In genomic region chr2:179948820-179949219, GRCm38 (mm10) we compare ENCODE assay signal across 25 mouse cellular contexts. TPM values are rescaled to one million over a fixed set of nuclear protein-coding genes. Genes with fewer than 3 reads are reported as not detected.
DNase-seq lines count a peak whose midpoint lies in the region; ATAC-seq and TF ChIP-seq lines count a peak whose summit lies in the region.
"Had no signal": no experiment of that assay in that cellular context is flagged by ENCODE, and none has a peak within 500 bp of the region (broad histone marks: within the 10 kb centered on the region; RNA-seq: fewer than 3 reads in every experiment).

No protein-coding gene starts in this region.

- no peak overlapping the region for H3K4me2 ChIP-seq in CH12.LX (ENCODE audit: insufficient read depth, low read depth, poor library complexity, severe bottlenecking)
- H3K4me2 ChIP-seq: embryonic facial prominence, embryonic 13.5 days; forebrain, embryonic 13.5 days; heart, embryonic 11.5 days; hindbrain, embryonic 12.5 days; limb, embryonic 12.5 days; lung, embryonic 15.5 days; midbrain, embryonic 13.5 days had no signal

- H3K4me3 ChIP-seq in CH12.LX (replicated peaks in 1 of 3; ENCODE audit: low read depth in 2 of 3, low read length in 2 of 3, poor library complexity in 1 of 3): no peak overlapping the region
- H3K4me3 ChIP-seq: embryonic facial prominence, embryonic 13.5 days; erythroblast, embryonic 14.5 days; forebrain, embryonic 13.5 days; hindbrain, embryonic 12.5 days; left cerebral cortex, adult 2 months; limb, embryonic 12.5 days; lung, embryonic 15.5 days; midbrain, embryonic 13.5 days had no signal

- TF ChIP-seq EP300 in CH12.LX (IDR thresholded peaks at IDR 0.05; ENCODE audit: low read length): no peak

- H3K79me2 ChIP-seq in CH12.LX (replicated peaks; ENCODE audit: control insufficient read depth, extremely low read depth, insufficient read depth, poor library complexity, severe bottlenecking): peaks cover 9% of the 10 kb centered on the region

- peaks cover 0 to 7% of the 10 kb centered on the region in 2 experiments for H3K36me3 ChIP-seq in CH12.LX (replicated peaks in 1 of 2; ENCODE audit: control insufficient read depth in 1 of 2, insufficient read depth in 1 of 2, low read length in 1 of 2)
- H3K36me3 ChIP-seq: embryonic facial prominence, embryonic 13.5 days; hindbrain, embryonic 12.5 days; limb, embryonic 12.5 days; lung, embryonic 15.5 days; midbrain, embryonic 13.5 days had no signal

- ATAC-seq in common myeloid progenitor, adult 5-6 weeks (replicated peaks; ENCODE audit: low read depth, poor library complexity, severe bottlenecking): peak; percentile 52
- ATAC-seq in monocyte, adult 5-6 weeks (replicated peaks; ENCODE audit: insufficient number of reproducible peaks, low FRiP score, low TSS enrichment, poor library complexity, severe bottlenecking): peak; percentile 52
- ATAC-seq in erythroid progenitor cell, adult 5-6 weeks (replicated peaks; ENCODE audit: low FRiP score, poor library complexity, severe bottlenecking): no peak
- ATAC-seq: forebrain, embryonic 13.5 days; intestine, postnatal 0 days; midbrain, embryonic 13.5 days had no signal

- no peak for TF ChIP-seq POLR2A in CH12.LX (IDR thresholded peaks at IDR 0.05; ENCODE audit: low read depth, low read length)

- no peaks in the 10 kb centered on the region for H3K9me3 ChIP-seq in CH12.LX (replicated peaks; ENCODE audit: low read length)
- H3K9me3 ChIP-seq: embryonic facial prominence, embryonic 13.5 days; forebrain, embryonic 13.5 days; hindbrain, embryonic 12.5 days; limb, embryonic 12.5 days; lung, embryonic 15.5 days; megakaryocyte, embryonic 14.5 days; midbrain, embryonic 13.5 days had no signal

- H3K27me3 ChIP-seq in CH12.LX (replicated peaks): no peaks in the 10 kb centered on the region
- H3K27me3 ChIP-seq: embryonic facial prominence, embryonic 13.5 days; forebrain, embryonic 13.5 days; hindbrain, embryonic 12.5 days; limb, embryonic 12.5 days; lung, embryonic 15.5 days; megakaryocyte, embryonic 14.5 days; midbrain, embryonic 13.5 days had no signal

- H3K9ac ChIP-seq in CH12.LX (ENCODE audit: insufficient read depth, low read depth): no peak overlapping the region
- H3K9ac ChIP-seq: embryonic facial prominence, embryonic 13.5 days; forebrain, embryonic 13.5 days; hindbrain, embryonic 12.5 days; limb, embryonic 12.5 days; lung, embryonic 15.5 days; midbrain, embryonic 13.5 days had no signal

- DNase-seq in 416B (ENCODE audit: low read depth) (peak; percentile 31), CH12.LX (ENCODE audit: extremely low read depth) (no peak)
- DNase-seq in thymus, postnatal 14 days: no peak
- no peak for DNase-seq in layer of hippocampus, postnatal 25 days (ENCODE audit: extremely low spot score in 1 of 2, low spot score in 1 of 2)
- DNase-seq: adrenal gland, postnatal 25 days; cerebellum, adult 9-10 months; gastrocnemius, postnatal 25 days; heart, adult 18-20 months; heart, postnatal 36 days; kidney, adult 9 months; kidney, postnatal 10 days had no signal

- no peak overlapping the region for H3K27ac ChIP-seq in CH12.LX (ENCODE audit: insufficient read depth, low read depth)
- H3K27ac ChIP-seq: embryonic facial prominence, embryonic 13.5 days; forebrain, embryonic 13.5 days; hindbrain, embryonic 12.5 days; left cerebral cortex, adult 2 months; limb, embryonic 12.5 days; lung, embryonic 15.5 days; midbrain, embryonic 13.5 days had no signal

- no peak for TF ChIP-seq CTCF in CH12.LX (conservative IDR thresholded peaks at IDR 0.05 in 1 of 2, IDR thresholded peaks at IDR 0.05 in 1 of 2; ENCODE audit: low read depth in 2 of 2, low read length in 2 of 2)

- in situ Hi-C loops in CH12.LX (cut with MboI; ENCODE audit: low pct_ligation_motif_present, low pct_unique_long_range_greater_than_20kb, low sequenced_read_pairs): no loop called here

- dilution Hi-C loops in CH12.LX (cut with MboI; ENCODE audit: extremely low pct_ligation_motif_present, extremely low pct_unique_long_range_greater_than_20kb, low sequenced_read_pairs): no loop called here

- H3K4me1 ChIP-seq in CH12.LX (ENCODE audit: control insufficient read depth in 1 of 2, insufficient read depth in 2 of 2): peaks cover 0 to 38% of the 10 kb centered on the region in 2 experiments; a peak in 2 of 4 replicates

- TF ChIP-seq RAD21 in CH12.LX (IDR thresholded peaks at IDR 0.05; ENCODE audit: low read depth, low read length): no peak

TF ChIP-seq in CH12.LX, 34 proteins besides CTCF, POLR2A, EP300 and RAD21:
- TF ChIP-seq USF1 (IDR thresholded peaks at IDR 0.05; ENCODE audit: low read depth, low read length) (no peak), HCFC1 (IDR thresholded peaks at IDR 0.05; ENCODE audit: low read depth, low read length) (no peak), RCOR1 (conservative IDR thresholded peaks at IDR 0.05; ENCODE audit: low read depth, low read length) (no peak), SMC3 (IDR thresholded peaks at IDR 0.05; ENCODE audit: low read depth, low read length) (no peak), ZNF384 (IDR thresholded peaks at IDR 0.05; ENCODE audit: low read depth, low read length) (0 out of 2 replicates have a peak, but pooled peaks have one; percentile 33), MAFK (IDR thresholded peaks at IDR 0.05; ENCODE audit: insufficient replicate concordance, low read length) (no peak), KAT2A (IDR thresholded peaks at IDR 0.05; ENCODE audit: insufficient replicate concordance, low read length) (no peak), MYC (IDR thresholded peaks at IDR 0.05; ENCODE audit: low read depth, low read length) (no peak), ETS1 (conservative IDR thresholded peaks at IDR 0.05; ENCODE audit: low read depth, low read length) (no peak)
TF ChIP-seq in CH12.LX: peak in this region for 1.

RNA-seq across cellular contexts. Expression of gene Taf4, which starts 27.6 kb away (rescaled TPM):
- total RNA-seq in CH12.LX (2012; rRNA removed) (5.0 and 5.5 TPM in 2 replicates), CH12.LX (2014; rRNA removed) (3.0 and 3.5 TPM in 2 replicates)
- 14.5 and 19.0 TPM in 2 replicates for polyA plus RNA-seq in CH12.LX (2012; ENCODE audit: insufficient read length, low read depth)
- 19.9 and 21.7 TPM in 2 replicates for total RNA-seq in common myeloid progenitor, adult 5-6 weeks (2017)
- 27.7 to 65.7 TPM (median 39.4 TPM) in 3 replicates for total RNA-seq in monocyte, adult 5-6 weeks (2017)
- total RNA-seq in erythroid progenitor cell, adult 5-6 weeks (2015; ENCODE audit: low replicate concordance): 51.6 and 57.3 TPM in 2 replicates
- total RNA-seq in erythroid progenitor cell, adult 5-6 weeks (2017; ENCODE audit: low replicate concordance): 84.2 and 117 TPM in 2 replicates
- 10 to 100 TPM; 19.4 to 21.0 TPM for total RNA-seq in layer of hippocampus, postnatal 25 days (2021)
